Mouse (Mus musculus) CH12F3 (cell line): ENCODE results near the gene Adcy5.

Experiments
- in situ Hi-C: fragments of 300-500 bp; cut with MboI; formaldehyde crosslinking; loops from 2 replicates; pipeline ENCODE4 v1.14.3; 2020; ENCODE audit warnings: low sequenced_read_pairs

Adcy5 gene

GRCm38 (mm10) chr16:35248825-35249224 is 94.1 kb downstream of the Adcy5 start:
- in situ Hi-C loops = no loop called here

- in situ Hi-C loops = no loop called here
Observed at GRCm38 (mm10) chr16:35249763-35250162, 95.1 kb downstream of the Adcy5 start.

GRCm38 (mm10) chr16:35251690-35252089 is 97.0 kb downstream of the Adcy5 start:
- in situ Hi-C loops = no loop called here

GRCm38 (mm10) chr16:35252967-35253366 is 98.3 kb downstream of the Adcy5 start:
- in situ Hi-C loops = no loop called here

GRCm38 (mm10) chr16:35255981-35256380 is 101.3 kb downstream of the Adcy5 start:
- in situ Hi-C loops = no loop called here

GRCm38 (mm10) chr16:35270353-35270934 is 115.8 kb downstream of the Adcy5 start:
- in situ Hi-C loops = no loop called here

- in situ Hi-C loops = no loop called here
Observed at GRCm38 (mm10) chr16:35270945-35271344, 116.3 kb downstream of the Adcy5 start.

GRCm38 (mm10) chr16:35271572-35271971 is 116.9 kb downstream of the Adcy5 start:
- in situ Hi-C loops = no loop called here

GRCm38 (mm10) chr16:35272417-35272816 is 117.7 kb downstream of the Adcy5 start:
- in situ Hi-C loops = no loop called here

- in situ Hi-C loops = no loop called here
Observed at GRCm38 (mm10) chr16:35278166-35278565, 123.5 kb downstream of the Adcy5 start.

- in situ Hi-C loops = no loop called here
Observed at GRCm38 (mm10) chr16:35282456-35282855, 127.8 kb downstream of the Adcy5 start.

GRCm38 (mm10) chr16:35285821-35286220 is 131.1 kb downstream of the Adcy5 start:
- in situ Hi-C loops = no loop called here

- in situ Hi-C loops = no loop called here
Observed at GRCm38 (mm10) chr16:35287244-35287643, 132.6 kb downstream of the Adcy5 start.

GRCm38 (mm10) chr16:35297786-35298185 is 143.1 kb downstream of the Adcy5 start:
- in situ Hi-C loops = no loop called here

- in situ Hi-C loops = no loop called here
Observed at GRCm38 (mm10) chr16:35300156-35300555, 145.5 kb downstream of the Adcy5 start.

GRCm38 (mm10) chr16:35302441-35303280 is 148.0 kb downstream of the Adcy5 start:
- in situ Hi-C loops = no loop called here

- in situ Hi-C loops = no loop called here
Observed at GRCm38 (mm10) chr16:35303721-35304120, 149.0 kb downstream of the Adcy5 start.

GRCm38 (mm10) chr16:35304416-35304815 is 149.7 kb downstream of the Adcy5 start:
- in situ Hi-C loops = no loop called here

GRCm38 (mm10) chr16:35305226-35305625 is 150.5 kb downstream of the Adcy5 start:
- in situ Hi-C loops = no loop called here

- in situ Hi-C loops = no loop called here
Observed at GRCm38 (mm10) chr16:35306631-35307030, 152.0 kb downstream of the Adcy5 start.

- in situ Hi-C loops = no loop called here
Observed at GRCm38 (mm10) chr16:35307331-35307730, 152.7 kb downstream of the Adcy5 start.

GRCm38 (mm10) chr16:35308016-35308415 is 153.3 kb downstream of the Adcy5 start:
- in situ Hi-C loops = no loop called here
